Mouse (Mus musculus) gastrocnemius, postnatal 10 days (tissue): Measurements from ENCODE around the gene Xpo6. TPM values are rescaled to one million over a fixed set of nuclear protein-coding genes. Genes with fewer than 3 reads are reported as not detected.

Source experiments
- DNase-seq: peaks from one replicate; pipeline ENCODE4 v3.0.0; 2021; ENCODE audit warnings: mixed read lengths
- total RNA-seq, 2 experiments: library from RNA; stranded (reverse); gene quantifications; 2 replicates each; pipeline ENCODE4 v1.2.3; 2021

Gene Xpo6
- total RNA-seq, 2 experiments from 2014 or later: 24.5 to 39.1 TPM

DNA sequence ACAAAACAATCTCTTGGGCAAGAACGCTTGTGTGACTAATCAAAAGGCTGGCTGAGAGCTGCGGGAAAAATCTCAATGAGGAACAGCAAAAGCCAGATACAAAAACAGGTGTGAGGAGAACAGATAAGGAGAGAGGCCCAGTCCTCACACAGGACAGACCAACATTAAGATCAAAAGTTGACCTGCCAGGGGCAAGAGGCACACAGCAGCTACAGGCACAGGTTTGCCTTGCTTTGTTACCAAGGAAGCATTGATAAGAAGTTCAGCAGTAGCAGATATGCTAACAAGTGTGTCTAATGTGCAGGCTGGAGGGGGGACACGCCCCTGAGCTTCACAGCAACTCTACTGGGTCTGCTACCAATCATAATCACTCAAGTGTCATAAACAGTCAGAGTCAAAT, 73.8 kb downstream of the Xpo6 start:
- DNase-seq: no peak

DNA sequence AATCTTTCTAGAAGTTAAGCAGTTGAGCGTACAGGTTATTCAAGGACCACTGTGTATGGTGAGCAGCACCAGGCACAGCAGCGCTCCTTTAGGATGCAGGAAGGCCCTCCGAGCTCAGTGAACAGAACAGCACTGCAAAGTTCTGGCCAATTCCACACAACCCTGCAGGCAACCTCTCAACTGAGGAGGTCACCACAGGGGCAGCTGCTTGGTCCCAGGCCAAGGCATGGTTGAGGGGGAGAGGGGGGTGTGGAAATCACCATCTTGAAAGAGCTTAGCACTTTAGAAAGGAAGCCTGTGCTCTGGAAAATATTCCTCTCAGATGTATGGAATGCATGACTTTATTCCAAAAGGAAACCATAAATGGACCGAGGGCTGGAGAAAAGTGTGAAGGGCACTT, 78.8 kb downstream of the Xpo6 start:
- no peak for DNase-seq

- no peak for DNase-seq
These were observed 80.5 kb downstream of the Xpo6 start for GRCm38 (mm10) chr7:126119819-126120218.

GRCm38 (mm10) chr7:126113263-126113662, 87.0 kb downstream of the Xpo6 start:
- no peak for DNase-seq

- no peak for DNase-seq
These were observed 89.1 kb downstream of the Xpo6 start for GRCm38 (mm10) chr7:126111230-126111629.

DNA sequence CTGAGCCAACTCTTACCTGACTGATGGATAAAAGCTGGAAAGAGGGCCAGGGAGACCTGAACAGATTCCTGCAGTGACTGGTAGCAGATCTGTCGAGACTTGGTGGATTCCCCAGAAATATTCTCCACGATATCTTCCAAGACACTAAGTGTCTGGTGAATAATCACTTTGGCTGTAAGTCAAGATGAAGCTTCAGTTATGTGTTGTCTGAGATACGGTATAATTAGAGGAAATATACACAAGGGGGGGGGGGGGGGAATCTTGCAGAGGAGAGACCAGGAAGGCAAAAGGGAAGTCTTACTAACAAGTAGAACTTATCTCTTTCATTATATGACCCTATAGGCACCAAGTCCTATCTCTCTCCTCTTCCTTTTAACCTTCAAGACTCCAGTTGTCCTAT, 90.4 kb downstream of the Xpo6 start:
- no peak for DNase-seq

DNA sequence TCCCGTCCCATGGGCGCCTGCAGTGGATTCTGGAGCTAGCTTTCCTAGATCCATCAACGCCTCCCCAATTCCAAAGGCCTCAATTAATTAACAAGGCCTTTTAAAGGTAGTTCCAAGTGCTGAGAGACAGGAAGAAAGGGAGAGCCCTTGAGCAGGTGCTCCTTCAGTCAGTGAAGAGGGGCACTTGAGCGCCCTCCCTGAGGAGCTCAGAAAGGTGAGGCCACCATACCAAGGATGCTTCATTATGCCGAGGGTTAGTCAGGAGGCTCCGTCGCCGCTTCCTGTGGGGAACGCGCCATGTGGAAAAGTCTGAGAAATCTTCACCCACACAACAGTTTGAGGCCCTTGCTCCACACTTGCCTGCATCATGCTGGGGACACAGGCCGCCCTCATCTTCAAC, 99.9 kb downstream of the Xpo6 start:
- DNase-seq: no peak

- DNase-seq: no peak
These were observed 100.5 kb downstream of the Xpo6 start for GRCm38 (mm10) chr7:126099835-126100234.

- no peak for DNase-seq
These were observed 101.0 kb downstream of the Xpo6 start for GRCm38 (mm10) chr7:126099163-126099775.

DNA sequence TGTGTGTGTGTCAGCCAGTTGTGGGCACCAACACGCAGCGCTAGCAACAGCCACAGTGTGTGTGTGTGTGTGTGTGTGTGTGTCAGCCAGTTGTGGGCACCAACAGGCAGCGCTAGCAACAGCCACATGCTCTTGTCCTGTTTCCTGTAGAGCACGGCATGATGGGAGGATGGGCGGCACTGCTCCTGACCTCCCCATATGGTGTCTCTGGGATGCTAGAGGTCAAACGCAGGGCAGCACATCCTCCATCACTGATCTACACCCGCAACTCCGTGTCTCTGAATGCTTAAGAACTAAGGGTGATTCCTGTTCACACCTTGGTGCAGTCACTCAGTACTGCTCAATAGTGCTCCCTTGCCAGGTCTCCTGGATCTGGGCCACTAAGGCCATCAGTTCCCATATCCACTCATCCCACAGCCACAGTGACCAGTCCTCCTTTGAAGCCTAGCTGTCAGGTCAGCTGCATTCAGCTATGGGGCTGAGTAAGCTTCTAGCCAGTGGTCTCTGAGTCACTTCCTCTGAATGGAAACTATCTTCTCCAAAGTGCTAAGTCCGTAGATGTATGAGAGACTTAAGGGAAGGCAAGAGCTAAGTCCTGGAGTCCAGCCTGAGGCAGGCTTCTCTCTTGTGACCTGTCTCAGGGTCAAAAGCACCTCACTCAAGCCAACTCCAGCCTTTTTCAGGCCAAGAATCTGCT, 102.9 kb downstream of the Xpo6 start:
- no peak for DNase-seq

- no peak for DNase-seq
These were observed 103.7 kb downstream of the Xpo6 start for GRCm38 (mm10) chr7:126096596-126096995.

DNA sequence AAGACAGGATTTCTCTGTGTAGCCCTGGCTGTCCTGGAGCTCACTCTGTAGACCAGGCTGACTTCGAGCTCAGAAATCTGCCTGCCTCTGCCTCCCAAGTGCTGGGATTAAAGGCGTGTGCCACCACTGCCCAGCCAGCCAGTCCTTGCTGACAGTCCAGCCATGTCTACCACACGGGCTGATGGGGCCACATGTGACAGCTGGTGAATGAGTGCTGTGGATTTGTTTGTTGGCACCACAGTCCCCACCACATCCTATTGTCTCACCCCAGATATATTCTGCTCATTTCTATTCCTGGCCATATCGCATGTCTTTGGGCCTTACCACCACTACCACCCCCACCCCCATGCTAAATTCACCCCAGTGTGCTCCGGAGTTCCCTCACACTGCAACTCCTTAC, 105.6 kb downstream of the Xpo6 start:
- no peak for DNase-seq

GRCm38 (mm10) chr7:126093162-126093561, 107.1 kb downstream of the Xpo6 start:
- DNase-seq: no peak

DNA sequence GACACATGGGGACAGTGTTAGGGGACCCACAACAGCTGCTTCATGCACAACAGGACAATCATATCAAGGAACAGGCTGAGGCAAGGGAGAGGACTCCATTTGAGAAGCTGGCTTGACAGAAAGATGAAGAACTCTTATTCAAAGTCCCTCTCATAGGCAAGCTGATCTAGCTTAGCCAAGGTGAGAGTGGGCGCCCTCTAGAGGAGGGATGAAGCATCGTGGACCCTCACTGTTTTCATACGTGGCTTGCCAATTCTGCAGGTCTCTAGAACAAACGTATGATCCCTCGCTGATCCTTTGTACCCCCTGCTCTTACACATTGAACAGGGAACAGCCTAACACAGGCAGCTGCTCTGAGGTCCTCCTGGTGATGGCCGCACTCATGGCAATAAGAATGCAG, 110.5 kb downstream of the Xpo6 start:
- peak; percentile 48 for DNase-seq

DNA sequence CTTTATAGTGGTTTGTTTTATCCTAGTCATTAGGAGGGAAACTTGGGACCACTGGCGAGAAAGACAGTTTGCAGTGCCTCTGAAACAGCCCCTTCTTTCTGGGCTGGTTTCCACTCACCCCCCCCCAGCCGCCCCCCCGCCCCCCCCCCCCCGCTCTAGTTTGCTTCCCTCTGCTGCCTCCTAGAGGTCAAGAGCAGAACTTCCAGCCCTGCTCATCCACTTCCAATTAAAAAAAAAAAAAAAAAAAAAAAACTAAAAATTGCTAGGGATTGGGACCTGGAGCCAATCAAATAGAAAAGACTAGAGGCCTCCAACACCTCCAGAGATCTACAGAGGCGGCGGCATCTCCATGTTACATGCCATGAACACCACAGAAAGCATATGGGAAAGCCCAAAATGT, 112.1 kb downstream of the Xpo6 start:
- DNase-seq: no peak

DNA sequence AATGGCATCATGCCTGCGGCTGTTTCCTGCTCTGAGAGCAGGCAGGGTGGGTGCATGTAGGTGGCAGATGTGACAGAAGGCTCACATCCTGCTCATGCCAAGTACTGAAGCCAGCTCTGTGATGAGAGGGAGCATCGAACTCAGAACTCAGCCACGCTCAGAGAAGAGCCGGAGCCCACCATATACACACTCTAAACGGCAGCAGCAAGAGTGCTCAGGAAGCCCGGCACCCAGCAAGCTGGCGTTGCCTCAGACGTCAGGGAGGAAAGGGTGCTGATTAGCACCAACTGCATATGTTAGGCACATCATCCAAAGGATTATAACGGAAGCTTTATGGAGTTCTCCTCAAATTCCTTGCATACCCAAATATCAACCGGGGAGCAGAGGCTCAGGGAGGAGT, 112.7 kb downstream of the Xpo6 start:
- no peak for DNase-seq

DNA sequence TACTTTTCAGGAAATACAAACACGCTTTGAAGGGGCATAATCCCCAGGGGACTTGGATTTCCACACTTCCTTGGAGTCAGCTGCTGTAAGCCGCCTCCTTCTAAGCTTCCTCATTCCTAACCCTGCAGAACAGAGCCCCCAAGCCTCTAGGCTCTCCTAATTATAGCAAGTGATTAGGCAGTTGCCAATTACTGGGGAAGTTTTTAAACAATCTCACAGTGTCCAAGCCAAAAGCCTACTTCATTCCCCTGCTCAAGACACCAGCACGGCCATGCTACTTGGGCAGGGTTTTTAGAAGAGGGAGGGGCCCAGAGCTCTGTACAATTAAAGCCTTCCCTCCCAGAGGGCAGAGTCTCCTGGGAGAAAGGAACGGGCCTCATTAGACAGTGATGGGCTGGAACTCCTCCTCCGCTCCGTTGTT, 114.0 kb downstream of the Xpo6 start:
- no peak for DNase-seq

GRCm38 (mm10) chr7:126085154-126085553, 115.1 kb downstream of the Xpo6 start:
- DNase-seq: no peak

GRCm38 (mm10) chr7:126083980-126084348, 116.3 kb downstream of the Xpo6 start:
- DNase-seq: no peak

DNA sequence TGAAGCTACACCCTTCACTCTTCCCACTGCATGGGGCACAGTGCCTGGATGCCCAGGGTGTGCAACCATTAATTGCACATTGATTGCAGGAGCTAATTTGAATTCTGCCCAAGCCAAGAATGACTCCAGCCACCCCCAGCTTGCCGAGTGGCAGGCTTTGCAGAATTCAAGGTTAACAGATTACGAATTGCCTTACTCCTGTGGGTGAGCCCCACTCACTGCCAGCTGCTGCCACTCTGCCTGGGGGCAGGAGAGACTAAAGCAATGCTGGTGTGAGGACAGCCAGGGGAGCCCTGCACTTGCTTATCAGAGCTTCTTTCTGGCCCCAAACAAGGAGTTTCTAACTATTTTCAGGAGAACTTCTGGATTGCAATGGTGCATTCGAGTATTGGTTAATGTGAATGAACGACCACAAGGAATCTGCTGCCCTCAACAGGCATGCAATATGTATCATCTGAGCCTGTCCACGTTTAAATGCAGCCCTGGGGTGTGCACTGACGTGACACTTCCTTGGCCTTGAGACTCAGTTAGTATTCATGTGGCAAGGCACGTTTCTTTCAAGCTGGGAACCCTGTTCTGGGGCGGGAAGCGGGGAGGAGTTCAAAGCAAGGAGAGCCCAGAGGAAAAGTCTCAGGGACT, 116.8 kb downstream of the Xpo6 start:
- no peak for DNase-seq

DNA sequence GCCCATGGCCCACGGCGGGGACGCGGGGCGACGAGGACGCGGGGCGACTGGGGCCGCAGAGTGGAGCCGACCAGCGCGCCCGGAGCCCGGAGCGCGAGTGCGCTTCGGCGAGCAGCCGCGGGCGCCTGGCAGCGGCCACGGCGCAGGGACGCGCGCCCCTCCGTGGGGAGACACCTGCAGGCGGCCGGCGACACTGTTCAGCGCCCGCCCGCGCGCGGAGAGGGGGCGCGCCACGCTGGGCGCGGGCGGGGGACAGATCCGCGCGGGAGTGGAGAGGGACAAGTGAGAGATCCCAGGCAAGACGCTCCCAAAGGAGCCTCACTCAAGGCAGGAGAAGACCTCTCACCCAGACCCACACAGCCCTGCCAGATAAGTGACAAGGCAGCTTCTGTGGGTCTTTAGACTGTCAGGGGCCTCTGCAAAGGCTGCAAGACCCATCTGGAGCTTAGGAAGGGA, 118.0 kb downstream of the Xpo6 start, which contains the start of gene Gsg1l:
Gene Gsg1l (minus strand): TSS at position 126 of the 456 bp plus-strand sequence.
- no peak for DNase-seq

DNA sequence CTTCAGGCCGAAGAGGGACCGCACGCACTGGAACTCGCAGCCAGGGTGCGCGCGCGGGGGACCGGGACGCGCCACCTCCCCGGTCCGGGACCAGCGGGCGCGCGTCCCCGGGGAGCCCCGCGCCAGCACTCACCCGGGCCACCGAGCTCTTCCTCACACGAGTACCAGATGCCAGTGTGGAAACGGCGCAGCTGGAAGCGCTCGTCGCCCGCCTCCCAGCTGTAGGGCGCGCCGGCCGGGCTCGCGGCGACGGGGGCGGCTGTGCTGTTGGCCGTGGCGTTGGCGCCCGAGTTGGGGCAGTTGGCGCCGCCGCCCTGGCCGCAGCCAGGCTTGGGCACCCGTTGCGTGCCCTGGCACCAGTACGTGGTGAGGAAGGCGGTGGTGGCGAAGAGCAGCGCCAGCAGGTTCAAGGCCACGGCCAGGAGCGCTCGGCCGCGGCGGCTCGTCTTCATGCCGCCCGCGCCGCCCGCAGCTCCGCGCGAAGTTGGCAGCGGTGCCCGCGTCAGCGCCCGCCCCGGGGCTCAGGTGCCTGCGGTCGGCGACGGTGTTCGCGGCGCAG, 118.5 kb downstream of the Xpo6 start:
- DNase-seq: peak; percentile 48

GRCm38 (mm10) chr7:126080949-126081654, 119.2 kb downstream of the Xpo6 start:
- no peak for DNase-seq
